Mouse (Mus musculus) liver, embryonic 15.5 days (tissue): Measurements from ENCODE around the gene Il4ra. TPM values are rescaled to one million over a fixed set of nuclear protein-coding genes. Genes with fewer than 3 reads are reported as not detected.

ENCODE experiments used
- ATAC-seq: fragments of 200-750 bp; cut with Nextera tagmentation; 2 replicates; pipeline ENCODE4 v1.8.0; 2017; ENCODE audit warnings: moderate number of reproducible peaks, mild to moderate bottlenecking, moderate library complexity; ENCODE audit not compliant: insufficient read depth
- H3K27ac ChIP-seq: fragments of 300-500 bp; sonication (generic); replicated peaks from 2 replicates; pipeline ENCODE4 v1.5.1; 2015; ENCODE audit warnings: mild to moderate bottlenecking, inconsistent platforms
- H3K27me3 ChIP-seq: fragments of 300-500 bp; sonication (generic); 2 replicates; pipeline ENCODE4 v1.6.1; 2015; ENCODE audit warnings: mild to moderate bottlenecking, inconsistent platforms
- H3K36me3 ChIP-seq: fragments of 300-500 bp; sonication (generic); replicated peaks from 2 replicates; pipeline ENCODE4 v1.6.1; 2015; ENCODE audit warnings: moderate library complexity, mild to moderate bottlenecking, inconsistent platforms
- H3K4me1 ChIP-seq: fragments of 300-500 bp; sonication (generic); replicated peaks from 2 replicates; pipeline ENCODE4 v1.6.1; 2015; ENCODE audit warnings: inconsistent platforms
- H3K4me2 ChIP-seq: fragments of 300-500 bp; sonication (generic); 2 replicates; pipeline ENCODE4 v1.6.1; 2015; ENCODE audit warnings: moderate library complexity, mild to moderate bottlenecking, inconsistent platforms
- H3K4me3 ChIP-seq: fragments of 300-500 bp; sonication (generic); replicated peaks from 2 replicates; pipeline ENCODE4 v1.5.1; 2015; ENCODE audit warnings: mild to moderate bottlenecking, inconsistent platforms
- H3K9ac ChIP-seq: fragments of 300-500 bp; sonication (generic); 2 replicates; pipeline ENCODE4 v1.6.1; 2015; ENCODE audit warnings: moderate library complexity, mild to moderate bottlenecking, inconsistent platforms
- H3K9me3 ChIP-seq: fragments of 300-500 bp; sonication (generic); replicated peaks from 2 replicates; pipeline ENCODE4 v1.6.1; 2016; ENCODE audit warnings: inconsistent platforms
- WGBS: fragments of 180-500 bp; shearing (Covaris S2); methylation state at CpG from one replicate; pipeline ENCODE4 v1.1.7; 2015; ENCODE audit warnings: mixed read lengths; ENCODE audit not compliant: insufficient replicate concordance; 5-methylcytosine and 5-hydroxymethylcytosine counted together
- polyA plus RNA-seq: library from polyadenylated mRNA; unstranded; fragments of >200 nt; fragmentation: Nextera tagmentation; extraction: Ambion mirVana; gene quantifications from 2 replicates; pipeline ENCODE4 v1.2.1, GENCODE M21; 2015

The Il4ra gene
- polyA plus RNA-seq, 1 experiment from 2014 or later, result 4.6 TPM

DNA sequence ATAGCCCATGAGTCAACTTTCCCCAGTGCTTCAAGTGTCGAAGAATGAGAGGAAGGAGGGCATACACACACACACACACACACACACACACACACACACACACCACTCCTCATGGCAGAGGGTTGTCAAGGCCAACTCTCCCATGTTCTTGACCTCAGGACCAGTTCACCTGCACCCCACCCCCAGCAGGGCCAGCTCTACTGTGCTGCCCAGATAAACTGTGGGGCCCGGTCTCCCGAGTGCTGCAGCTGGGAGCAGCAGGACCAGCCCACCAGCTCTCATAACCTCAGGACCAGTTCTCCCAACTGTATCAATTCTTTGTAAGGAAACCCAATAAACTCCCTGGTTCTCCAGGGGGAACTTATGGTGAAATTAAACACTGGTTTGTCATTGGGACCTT lies 32.2 kb upstream of the Il4ra start:
- peak; percentile 69 for ATAC-seq
- H3K9ac ChIP-seq, result peak overlapping the region; percentile 11; the same call in 1 of the 2 replicates

DNA sequence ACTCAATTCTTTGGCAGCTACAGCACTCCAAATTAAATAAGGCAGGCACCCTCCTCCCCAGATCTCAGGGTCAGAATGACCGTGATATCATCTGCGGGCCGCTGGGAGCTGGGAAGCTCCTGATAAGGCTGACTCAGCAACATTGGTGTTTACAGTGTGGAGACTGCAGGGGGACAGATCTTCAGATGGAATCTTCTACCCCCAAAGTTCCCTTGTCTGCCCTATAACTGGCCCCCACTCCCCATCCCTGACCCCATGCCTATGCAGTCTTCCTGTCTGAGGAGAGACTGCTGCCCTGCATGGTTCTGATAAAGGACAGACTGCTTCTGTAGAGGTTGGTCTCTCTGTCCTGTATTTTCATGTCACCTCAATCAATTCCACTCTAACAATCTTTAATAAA lies 28.9 kb upstream of the Il4ra start:
- ATAC-seq, result peak; percentile 90

More for the DNA sequence above, 32.2 kb upstream of the Il4ra start:
- Histone ChIP-seq H3K9me3 (no peaks in the 10 kb centered on the region), H3K4me1 (peaks cover 76% of the 10 kb centered on the region), H3K36me3 (no peaks in the 10 kb centered on the region), H3K27ac (peak overlapping the region; percentile 65), H3K4me3 (no peak overlapping the region), H3K4me2 (peak overlapping the region; percentile 21), H3K27me3 (no peaks in the 10 kb centered on the region)
- WGBS, result 30% methylated on average over 3 of the region's 3 CpGs

DNA sequence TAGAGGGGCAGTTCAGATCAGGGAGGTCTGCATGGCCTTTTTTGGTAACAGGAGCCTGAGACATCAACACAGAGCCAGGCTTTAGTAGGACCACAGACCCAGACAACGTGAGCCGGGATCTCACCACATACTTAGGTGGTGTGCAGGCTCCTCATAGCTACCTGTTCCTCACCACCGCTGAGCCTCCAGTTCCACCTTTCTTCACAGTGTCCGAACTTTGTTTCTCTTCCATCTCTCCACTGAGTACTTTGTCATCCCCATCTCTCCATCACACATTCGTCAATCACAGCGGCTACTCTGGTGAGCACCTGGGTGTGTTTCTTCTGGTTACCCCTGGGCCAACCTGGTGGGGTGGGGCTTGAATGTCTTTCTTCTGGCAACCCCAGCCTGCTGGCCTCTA lies 24.7 kb upstream of the Il4ra start:
- no peak for ATAC-seq
- WGBS, result 79% methylated on average over 6 of the region's 6 CpGs

More for the DNA sequence above, 28.9 kb upstream of the Il4ra start:
- peak overlapping the region; percentile 51 for H3K4me2 ChIP-seq
- no peaks in the 10 kb centered on the region for H3K9me3 ChIP-seq
- no peak overlapping the region; the same call in 1 of the 2 replicates for H3K4me3 ChIP-seq
- H3K27ac ChIP-seq, result peak overlapping the region; percentile 79
- 0 out of 2 replicates have a peak overlapping the region, but pooled peaks have one; percentile 10 for H3K9ac ChIP-seq
- WGBS, result 6% methylated on average over 3 of the region's 3 CpGs
- peaks cover 45% of the 10 kb centered on the region for H3K4me1 ChIP-seq
- H3K27me3 ChIP-seq, result no peaks in the 10 kb centered on the region
- no peaks in the 10 kb centered on the region for H3K36me3 ChIP-seq

DNA sequence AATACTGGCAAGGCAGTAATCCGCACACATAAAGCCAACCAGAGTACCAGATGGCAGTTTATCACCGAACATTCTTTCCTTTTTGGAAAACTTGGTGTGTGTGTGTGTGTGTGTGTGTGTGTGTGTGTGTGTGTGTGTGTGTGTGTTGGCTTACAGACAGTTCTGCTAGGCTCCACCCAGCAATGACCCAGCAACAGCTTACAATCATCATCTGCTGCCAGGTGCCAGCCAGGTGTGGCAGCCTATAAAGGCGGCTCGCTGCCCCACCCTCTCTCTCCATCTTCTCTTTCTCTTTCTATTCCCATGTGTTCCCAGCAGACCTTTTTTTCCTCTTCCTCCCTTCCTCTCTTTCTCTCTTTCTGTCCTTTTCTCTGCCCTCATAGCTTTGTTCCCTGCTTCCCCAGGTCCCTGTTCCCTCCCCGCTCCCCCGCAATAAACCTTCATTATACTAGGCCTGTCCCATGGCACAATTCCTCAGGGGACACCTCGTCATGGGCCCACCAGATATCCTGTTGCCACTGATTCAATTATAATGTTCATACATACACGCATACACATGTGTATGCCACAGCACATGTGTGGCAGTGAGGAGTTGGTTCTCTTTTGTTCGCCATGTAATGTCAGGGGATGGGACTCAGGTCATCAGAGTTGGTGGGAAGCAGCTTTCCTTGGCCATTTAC lies 23.9 kb upstream of the Il4ra start:
- ATAC-seq, result no peak
- H3K27me3 ChIP-seq, result no peaks in the 10 kb centered on the region
- H3K4me3 ChIP-seq, result no peak overlapping the region
- no peak overlapping the region for H3K27ac ChIP-seq
- no peak overlapping the region for H3K4me2 ChIP-seq
- H3K9me3 ChIP-seq, result no peaks in the 10 kb centered on the region
- H3K4me1 ChIP-seq, result peaks cover 10% of the 10 kb centered on the region
- no peak overlapping the region for H3K9ac ChIP-seq
- WGBS, result 72% methylated on average over 9 of the region's 9 CpGs
- H3K36me3 ChIP-seq, result no peaks in the 10 kb centered on the region

More for the DNA sequence above, 24.7 kb upstream of the Il4ra start:
- Histone ChIP-seq H3K9me3 (no peaks in the 10 kb centered on the region), H3K4me1 (peaks cover 18% of the 10 kb centered on the region), H3K4me2 (no peak overlapping the region), H3K27me3 (no peaks in the 10 kb centered on the region), H3K27ac (no peak overlapping the region), H3K4me3 (no peak overlapping the region), H3K9ac (no peak overlapping the region), H3K36me3 (no peaks in the 10 kb centered on the region)

DNA sequence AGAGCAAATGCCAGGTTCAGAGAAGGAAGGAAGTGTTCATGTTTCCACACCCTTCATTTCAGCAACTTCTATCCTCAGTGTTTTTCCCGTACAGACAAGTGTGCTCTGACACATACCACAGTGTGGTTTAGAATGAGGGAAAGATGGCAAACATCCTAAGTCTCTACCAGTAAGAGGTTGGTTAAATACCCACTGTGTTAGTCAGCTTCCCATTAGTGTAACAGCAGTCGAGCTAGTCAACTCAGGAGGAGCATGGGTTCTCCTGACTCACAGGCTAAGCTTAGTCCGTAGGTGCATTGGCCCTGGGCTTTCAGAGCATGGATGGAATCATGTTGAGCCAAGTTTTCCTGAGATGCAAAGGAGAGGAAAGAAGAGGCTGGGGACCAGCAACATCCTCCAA lies 12.6 kb upstream of the Il4ra start:
- Histone ChIP-seq H3K4me3 (no peak overlapping the region), H3K27me3 (peaks cover 19% of the 10 kb centered on the region; the same call in 1 of the 2 replicates), H3K4me1 (peaks cover 11% of the 10 kb centered on the region; the same call in 1 of the 2 replicates), H3K9me3 (no peaks in the 10 kb centered on the region), H3K4me2 (no peak overlapping the region), H3K9ac (no peak overlapping the region), H3K36me3 (no peaks in the 10 kb centered on the region), H3K27ac (no peak overlapping the region)
- WGBS, result 37% methylated on average over 3 of the region's 3 CpGs
- no peak for ATAC-seq

DNA sequence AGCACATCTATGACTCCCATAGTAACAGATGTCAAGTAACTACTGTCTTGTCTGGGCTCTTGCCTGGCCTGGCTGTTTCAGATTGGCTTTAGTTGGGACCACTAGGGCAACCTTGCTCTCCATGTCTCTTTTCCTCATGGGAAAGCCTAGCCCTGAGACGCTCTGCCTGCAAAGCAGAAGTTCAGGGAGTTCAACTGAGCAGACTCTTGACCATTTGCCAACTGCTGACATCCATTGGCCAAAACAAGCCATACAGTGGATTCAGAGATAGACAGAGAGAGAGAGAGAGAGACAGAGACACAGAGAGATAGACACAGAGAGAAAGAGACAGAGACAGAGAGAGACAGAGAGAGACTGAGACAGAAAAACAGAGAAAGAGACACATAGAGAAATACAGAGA lies 10.9 kb upstream of the Il4ra start:
- no peak overlapping the region for H3K4me2 ChIP-seq
- H3K36me3 ChIP-seq, result no peaks in the 10 kb centered on the region
- ATAC-seq, result no peak
- H3K4me3 ChIP-seq, result no peak overlapping the region
- WGBS, result 40% methylated on average over 1 of the region's 1 CpGs
- H3K9ac ChIP-seq, result no peak overlapping the region
- no peak overlapping the region for H3K27ac ChIP-seq
- H3K27me3 ChIP-seq, result peaks cover 19% of the 10 kb centered on the region; the same call in 1 of the 2 replicates
- H3K9me3 ChIP-seq, result no peaks in the 10 kb centered on the region
- H3K4me1 ChIP-seq, result peaks cover 11% of the 10 kb centered on the region; the same call in 1 of the 2 replicates

DNA sequence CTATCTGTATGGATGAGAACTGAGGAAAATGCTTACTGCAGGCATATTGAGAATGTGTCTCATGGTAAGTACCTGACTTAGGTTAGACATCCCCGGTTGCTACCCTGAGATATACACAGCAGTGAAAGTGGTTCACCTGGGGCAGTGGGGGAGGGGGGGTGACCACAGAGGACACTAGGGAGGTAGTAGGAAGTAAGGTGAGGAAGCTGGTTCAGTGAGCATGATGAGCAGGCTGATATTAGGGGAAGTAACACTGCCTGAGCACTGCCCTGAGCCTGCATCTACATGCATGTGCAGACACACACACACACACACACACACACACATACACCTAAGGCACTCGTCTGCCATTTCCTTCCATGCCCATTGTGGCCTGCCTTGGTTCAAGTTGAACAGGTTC lies 10.1 kb upstream of the Il4ra start:
- 31% methylated on average over 2 of the region's 2 CpGs for WGBS
- no peaks in the 10 kb centered on the region for H3K9me3 ChIP-seq
- H3K4me2 ChIP-seq, result no peak overlapping the region
- no peaks in the 10 kb centered on the region for H3K36me3 ChIP-seq
- H3K27me3 ChIP-seq, result peaks cover 19% of the 10 kb centered on the region; the same call in 1 of the 2 replicates
- H3K27ac ChIP-seq, result no peak overlapping the region
- no peak for ATAC-seq
- H3K9ac ChIP-seq, result no peak overlapping the region
- H3K4me1 ChIP-seq, result peaks cover 11% of the 10 kb centered on the region; the same call in 1 of the 2 replicates
- H3K4me3 ChIP-seq, result no peak overlapping the region

DNA sequence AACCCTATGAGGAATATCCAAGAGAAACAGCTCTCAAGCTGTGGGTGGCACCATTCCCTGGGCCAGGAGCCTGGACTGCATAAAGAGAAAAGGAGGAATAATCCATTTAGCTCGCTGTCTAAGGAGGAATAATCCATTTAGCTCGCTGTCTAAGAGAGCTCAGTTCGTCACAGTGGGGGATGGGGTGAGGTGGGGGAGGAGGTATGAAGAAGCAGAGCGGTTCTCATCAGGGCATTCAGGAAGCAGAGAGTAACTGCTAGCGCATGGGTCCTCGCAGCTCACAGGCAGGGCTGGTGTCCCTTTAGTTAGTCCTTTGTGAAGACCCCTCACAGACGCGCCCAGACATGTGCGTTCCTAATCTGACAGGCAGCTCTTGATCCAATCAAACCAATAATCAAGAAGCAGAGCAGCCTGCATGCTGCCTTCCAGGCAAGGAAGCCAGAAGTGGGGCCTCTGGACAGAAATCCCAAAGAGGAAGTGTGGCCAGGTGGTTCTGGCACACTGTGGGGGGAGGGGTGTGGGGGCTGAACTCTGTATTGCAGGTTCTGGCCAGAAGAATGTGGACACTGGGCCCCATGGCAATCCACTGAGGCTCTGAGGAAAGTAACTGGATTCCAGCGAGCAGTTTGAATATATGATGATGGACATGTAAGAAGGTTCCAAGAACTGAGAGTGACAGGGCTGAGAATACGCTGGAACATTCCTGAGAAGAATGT lies 9.4 kb upstream of the Il4ra start:
- H3K27me3 ChIP-seq, result peaks cover 19% of the 10 kb centered on the region; the same call in 1 of the 2 replicates
- H3K4me3 ChIP-seq, result no peak overlapping the region
- no peaks in the 10 kb centered on the region for H3K9me3 ChIP-seq
- no peak overlapping the region for H3K9ac ChIP-seq
- no peak overlapping the region for H3K4me2 ChIP-seq
- peaks cover 11% of the 10 kb centered on the region; the same call in 1 of the 2 replicates for H3K4me1 ChIP-seq
- no peak overlapping the region for H3K27ac ChIP-seq
- 39% methylated on average over 11 of the region's 11 CpGs for WGBS
- no peak for ATAC-seq
- no peaks in the 10 kb centered on the region for H3K36me3 ChIP-seq

DNA sequence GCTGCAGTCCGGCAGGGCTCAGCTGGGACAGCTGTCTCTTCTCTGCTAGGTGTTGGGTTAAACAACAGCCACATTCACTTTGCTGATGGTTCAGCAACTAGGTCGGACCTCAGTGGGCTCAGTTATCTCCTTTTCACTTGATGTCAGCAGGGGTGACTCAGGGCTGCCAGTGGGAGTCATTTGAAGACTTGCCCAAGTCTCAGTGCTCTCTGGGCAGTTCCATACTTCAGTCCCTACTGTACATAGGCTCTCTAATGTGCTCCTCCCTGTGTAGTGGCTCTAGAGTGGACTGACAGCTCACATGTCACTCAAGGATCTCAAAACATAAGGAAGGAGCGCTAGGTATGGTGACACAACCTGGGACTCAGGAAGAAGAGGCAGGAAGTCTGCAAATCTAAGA lies 8.4 kb upstream of the Il4ra start:
- H3K4me1 ChIP-seq, result peaks cover 11% of the 10 kb centered on the region; the same call in 1 of the 2 replicates
- 34% methylated on average over 3 of the region's 3 CpGs for WGBS
- H3K36me3 ChIP-seq, result no peaks in the 10 kb centered on the region
- ATAC-seq, result no peak
- peaks cover 19% of the 10 kb centered on the region; the same call in 1 of the 2 replicates for H3K27me3 ChIP-seq
- H3K27ac ChIP-seq, result no peak overlapping the region
- no peak overlapping the region for H3K9ac ChIP-seq
- H3K4me3 ChIP-seq, result no peak overlapping the region
- no peaks in the 10 kb centered on the region for H3K9me3 ChIP-seq
- no peak overlapping the region for H3K4me2 ChIP-seq

DNA sequence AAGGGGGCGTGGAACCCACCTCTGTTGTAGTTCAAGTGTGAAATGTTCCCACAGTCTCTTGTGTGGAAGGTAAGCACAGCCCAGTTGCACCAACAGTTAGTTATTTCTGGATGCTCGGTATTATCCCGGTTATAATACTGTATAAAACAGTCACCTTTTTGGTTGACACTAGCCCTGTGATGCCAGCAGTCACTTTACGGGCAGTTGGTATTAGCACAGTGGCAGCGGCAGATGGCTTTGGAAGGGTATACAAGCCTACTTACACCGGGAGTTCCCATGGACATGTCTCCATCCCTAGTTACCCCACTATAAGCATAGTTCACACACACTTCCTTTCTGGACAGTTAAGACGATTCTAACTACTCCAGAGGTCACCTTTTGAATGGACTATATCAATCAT lies 6.6 kb upstream of the Il4ra start:
- Histone ChIP-seq H3K4me3 (no peak overlapping the region), H3K27ac (no peak overlapping the region), H3K9ac (no peak overlapping the region), H3K4me1 (peaks cover 11% of the 10 kb centered on the region; the same call in 1 of the 2 replicates), H3K36me3 (no peaks in the 10 kb centered on the region), H3K27me3 (peaks cover 25% of the 10 kb centered on the region; the same call in 1 of the 2 replicates), H3K9me3 (no peaks in the 10 kb centered on the region), H3K4me2 (no peak overlapping the region)
- WGBS, result 69% methylated on average over 7 of the region's 7 CpGs
- ATAC-seq, result no peak

DNA sequence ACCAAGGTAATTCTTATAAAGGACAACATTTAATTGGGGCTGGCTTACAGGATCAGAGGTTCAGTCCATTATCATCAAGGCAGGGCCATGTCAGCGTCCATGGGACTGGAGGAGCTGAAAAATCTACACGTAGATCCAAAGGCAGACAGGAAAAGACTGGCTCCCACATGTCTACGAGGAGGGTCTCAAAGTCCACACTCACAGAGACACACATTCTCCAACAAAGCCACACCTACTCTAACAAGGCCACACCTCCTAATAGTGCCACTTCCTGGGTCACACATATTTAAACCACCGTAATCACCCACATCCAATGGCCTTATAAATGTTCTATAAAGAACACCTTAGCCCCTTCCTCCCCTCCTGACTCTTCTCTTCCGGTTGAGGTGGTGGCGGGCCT lies 5.2 kb upstream of the Il4ra start:
- no peak overlapping the region for H3K4me3 ChIP-seq
- no peaks in the 10 kb centered on the region for H3K9me3 ChIP-seq
- 77% methylated on average over 6 of the region's 6 CpGs for WGBS
- no peaks in the 10 kb centered on the region for H3K36me3 ChIP-seq
- peaks cover 20% of the 10 kb centered on the region for H3K4me1 ChIP-seq
- no peak for ATAC-seq
- no peak overlapping the region for H3K27ac ChIP-seq
- H3K27me3 ChIP-seq, result peaks cover 34% of the 10 kb centered on the region; the same call in 1 of the 2 replicates
- H3K9ac ChIP-seq, result no peak overlapping the region
- no peak overlapping the region for H3K4me2 ChIP-seq
